Mouse (Mus musculus) G1E-ER4 (cell line): ENCODE data around the gene Gxylt1. TPM values are rescaled to one million over a fixed set of nuclear protein-coding genes. Genes with fewer than 3 reads are reported as not detected.

Source experiments
- GATA1 ChIP-seq: IDR thresholded peaks from one replicate; pipeline ENCODE4 v1.8.0; 2012; ENCODE audit warnings: low read length, inconsistent platforms
- polyA plus RNA-seq: library from polyadenylated mRNA; stranded (reverse); fragments of >175 nt; gene quantifications from 2 replicates; pipeline ENCODE4 v1.2.3, GENCODE M21; 2012

The Gxylt1 gene
- polyA plus RNA-seq, 1 experiment = 3.3 TPM

DNA sequence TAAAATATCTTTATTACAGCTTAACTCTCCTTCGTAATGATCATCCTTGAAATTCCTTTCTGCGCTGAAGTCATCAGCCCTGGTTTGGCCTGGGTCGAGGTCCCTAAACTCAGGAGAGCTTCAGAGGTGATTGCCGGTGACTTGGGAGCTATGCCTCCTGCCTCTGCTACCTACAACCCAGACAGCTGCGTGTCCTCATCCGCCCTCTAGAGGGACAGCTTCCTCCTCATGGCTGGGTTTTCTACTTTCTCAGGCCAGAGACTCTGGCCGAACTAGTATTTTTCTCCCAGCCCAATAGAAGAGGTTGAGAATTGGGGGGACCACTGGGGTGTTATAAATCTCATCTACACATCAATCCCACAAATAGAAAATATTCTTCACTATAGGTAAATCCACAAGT is 52.5 kb downstream of the Gxylt1 start:
- TF ChIP-seq GATA1 = no peak

DNA sequence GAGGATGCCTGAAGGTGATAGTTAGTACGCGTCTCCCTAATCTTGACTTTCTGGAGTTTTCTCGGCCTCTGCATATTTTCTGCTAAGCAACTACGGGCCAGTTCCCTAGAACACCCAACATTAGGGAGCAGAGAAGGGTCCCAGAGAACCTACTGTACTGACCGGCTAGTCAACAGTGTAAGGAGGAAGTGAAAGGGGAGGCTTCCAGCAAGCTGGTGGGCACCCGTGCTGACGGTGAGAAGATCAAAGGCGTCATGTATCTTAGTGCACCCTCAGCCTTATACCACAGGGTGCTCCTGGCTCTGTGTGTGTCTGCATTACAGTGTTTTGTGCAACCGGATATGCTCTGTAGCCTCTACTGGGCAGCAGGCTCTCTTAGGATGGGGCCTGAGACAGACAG is 62.4 kb downstream of the Gxylt1 start:
- TF ChIP-seq GATA1 = no peak

DNA sequence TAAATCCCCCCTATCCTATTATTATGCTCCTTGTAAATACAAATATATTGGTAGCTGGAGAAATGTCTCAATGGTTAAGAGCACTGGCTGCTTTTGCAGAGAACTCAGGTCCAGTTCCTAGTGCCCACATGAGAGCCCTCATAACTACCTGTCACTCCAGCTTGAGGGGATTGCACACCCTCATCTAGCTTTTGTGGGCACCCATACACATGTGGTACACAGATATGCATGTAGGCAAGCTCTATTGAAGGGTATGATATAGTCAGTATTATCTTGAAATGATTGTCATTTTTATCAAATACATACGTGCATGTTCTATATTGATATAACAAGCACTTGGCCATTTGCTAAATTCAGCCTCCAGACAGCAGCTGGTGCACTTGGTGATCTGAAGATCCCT is 70.1 kb downstream of the Gxylt1 start:
- no peak for TF ChIP-seq GATA1

DNA sequence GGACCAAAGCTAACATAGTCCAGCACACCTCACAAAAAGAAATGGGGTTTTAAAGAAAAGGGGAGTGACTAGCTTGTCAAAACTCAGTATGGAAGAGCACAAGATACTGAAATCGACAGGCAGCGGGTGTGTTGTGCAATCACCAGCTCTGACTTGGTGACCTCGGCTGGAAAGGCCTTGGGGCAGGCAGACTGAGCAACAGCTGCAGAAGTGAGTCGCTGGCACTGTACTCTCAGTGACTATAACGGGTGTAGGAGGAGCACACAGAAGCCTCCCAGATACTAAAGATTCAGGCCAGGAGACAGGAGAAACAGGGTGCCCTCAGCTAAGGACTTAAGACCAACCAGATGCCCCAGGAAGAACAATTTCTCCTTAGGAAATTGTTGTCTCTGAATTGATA is 73.0 kb downstream of the Gxylt1 start:
- TF ChIP-seq GATA1 = no peak

DNA sequence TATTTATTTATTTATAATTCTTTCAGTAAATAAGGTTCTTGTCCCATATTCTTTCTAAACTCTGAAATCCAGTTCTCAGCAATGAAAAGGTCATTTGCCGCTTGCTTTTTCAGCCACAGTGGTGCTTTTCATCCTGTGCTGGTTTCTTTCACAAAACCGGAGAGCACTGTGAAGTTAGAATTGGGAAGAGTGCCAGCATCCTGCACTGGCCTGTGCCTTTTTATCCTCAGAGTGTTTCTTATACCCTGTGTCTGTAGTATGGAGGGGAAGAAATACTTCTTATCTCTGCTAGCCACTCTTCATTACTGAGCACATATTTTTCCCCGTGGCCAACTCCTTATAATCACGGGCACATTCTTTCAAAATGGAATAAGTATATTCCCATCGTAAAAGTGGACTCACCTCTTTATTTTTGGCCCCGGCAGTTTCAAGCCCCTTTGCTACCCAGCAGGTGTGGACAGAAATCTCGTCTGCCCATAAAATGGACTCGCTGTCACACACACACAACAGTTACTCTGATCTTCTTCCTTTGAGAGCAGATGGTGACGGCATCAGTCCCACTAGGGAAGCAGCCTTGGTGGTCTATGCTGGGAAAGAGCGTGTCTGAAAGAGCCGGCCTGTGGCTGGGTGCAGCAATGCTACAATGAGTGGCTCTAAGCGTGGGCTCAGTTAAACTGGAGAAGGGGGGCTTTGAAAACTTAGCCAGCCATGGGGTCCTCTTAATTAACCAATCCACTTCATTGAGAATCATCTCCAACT is 83.4 kb downstream of the Gxylt1 start:
- no peak for TF ChIP-seq GATA1

Other genes starting within 250 kb of the Gxylt1 start
- 34.4 and 40.0 TPM in 2 replicates for gene Yaf2, start 61.8 kb upstream of the Gxylt1 start, polyA plus RNA-seq
- 98.1 and 155 TPM in 2 replicates for gene Zcrb1, start 123.2 kb upstream of the Gxylt1 start, polyA plus RNA-seq
- gene Pphln1, start 123.2 kb upstream of the Gxylt1 start, polyA plus RNA-seq = 11.3 and 12.1 TPM in 2 replicates